Mouse (Mus musculus): Measurements from ENCODE around the gene Inip. TPM values are rescaled to one million over a fixed set of nuclear protein-coding genes. Genes with fewer than 3 reads are reported as not detected.

The Inip gene
- polyA plus RNA-seq, 1 experiment from 2014 or later: 64.6 TPM

DNA sequence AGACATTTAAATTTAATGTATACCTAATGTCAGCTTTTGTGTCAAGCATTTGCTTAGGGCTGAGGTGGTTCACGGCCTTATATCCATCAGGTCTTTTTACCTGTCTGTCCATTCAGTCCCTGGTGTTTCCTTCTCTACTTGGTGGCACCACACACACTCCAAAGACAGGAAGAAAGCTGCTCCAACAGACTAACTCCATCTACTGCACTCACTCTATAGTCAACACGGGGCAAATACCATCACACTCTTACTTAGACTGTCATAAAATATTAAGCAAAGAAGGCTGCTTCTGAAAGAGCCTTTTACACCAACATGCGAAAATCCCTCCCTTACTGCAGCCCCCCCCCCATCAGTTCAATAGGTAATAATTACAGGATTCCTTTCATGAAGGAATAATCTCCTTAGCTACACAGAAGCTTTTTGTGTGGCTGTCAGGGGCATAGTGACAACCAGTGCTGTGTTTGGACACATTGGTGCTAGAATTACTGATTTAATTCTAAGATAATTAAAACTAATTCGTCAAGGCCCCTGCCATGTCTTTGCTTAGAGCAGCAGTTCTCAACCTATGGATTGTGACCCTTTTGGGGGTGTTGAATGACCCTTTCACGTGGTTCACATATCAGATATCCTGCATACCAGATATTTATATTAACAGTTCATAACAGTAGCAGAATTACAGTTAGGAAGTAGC, 74.1 kb downstream of the Inip start:
- 0 out of 2 replicates have a peak, but pooled peaks cover 3% of the 10 kb centered on the region for H3K4me1 ChIP-seq (ENCODE audit: control insufficient read depth, insufficient read depth, low read length)
- H3K36me3 ChIP-seq (ENCODE audit: control insufficient read depth, insufficient read depth, low read length): no peaks in the 10 kb centered on the region
- H3K9me3 ChIP-seq (ENCODE audit: control insufficient read depth, low read length): no peaks in the 10 kb centered on the region
- DNase-seq (no peak), ATAC-seq (ENCODE audit: low FRiP score, low TSS enrichment) (no peak; the same call in 1 of the 2 replicates)
- H3K27me3 ChIP-seq (ENCODE audit: control insufficient read depth, insufficient read depth, low read length): no peaks in the 10 kb centered on the region
- no peak overlapping the region for H3K4me2 ChIP-seq (ENCODE audit: low read length)
- H3K27ac ChIP-seq (replicated peaks; ENCODE audit: low read depth, low read length): no peak overlapping the region
- WGBS: 26% methylated on average over 5 of the region's 5 CpGs
- H3K9ac ChIP-seq (replicated peaks; ENCODE audit: low read length): no peak overlapping the region
- no peak overlapping the region for H3K4me3 ChIP-seq (replicated peaks; ENCODE audit: low read depth, low read length)

DNA sequence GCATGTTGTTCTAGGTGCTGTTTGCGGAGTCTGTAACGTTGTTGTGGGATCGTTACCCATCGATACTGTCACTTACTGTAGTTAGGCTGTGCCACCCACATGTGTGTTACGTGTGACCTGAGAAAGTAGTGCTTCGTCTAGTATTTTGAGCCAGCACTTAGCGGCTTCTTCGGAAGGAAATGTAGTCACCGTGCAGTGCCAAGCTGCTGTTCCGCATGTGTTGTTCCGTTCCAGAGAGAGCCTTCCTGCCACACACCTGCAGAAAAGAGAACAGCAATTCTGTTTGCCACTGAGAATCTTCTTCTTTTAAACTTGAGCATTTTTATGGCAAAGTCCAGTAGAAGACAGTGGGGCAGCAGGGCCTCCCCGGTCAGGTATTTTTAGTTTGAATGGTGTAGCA, 74.9 kb downstream of the Inip start:
- no peaks in the 10 kb centered on the region for H3K27me3 ChIP-seq (ENCODE audit: control insufficient read depth, insufficient read depth, low read length)
- no peaks in the 10 kb centered on the region for H3K36me3 ChIP-seq (ENCODE audit: control insufficient read depth, insufficient read depth, low read length)
- DNase-seq (no peak), ATAC-seq (ENCODE audit: low FRiP score, low TSS enrichment) (no peak)
- no peaks in the 10 kb centered on the region for H3K9me3 ChIP-seq (ENCODE audit: control insufficient read depth, low read length)
- no peak overlapping the region for H3K9ac ChIP-seq (replicated peaks; ENCODE audit: low read length)
- H3K4me1 ChIP-seq (ENCODE audit: control insufficient read depth, insufficient read depth, low read length): 0 out of 2 replicates have a peak, but pooled peaks cover 3% of the 10 kb centered on the region
- no peak overlapping the region for H3K4me3 ChIP-seq (replicated peaks; ENCODE audit: low read depth, low read length)
- no peak overlapping the region for H3K4me2 ChIP-seq (ENCODE audit: low read length)
- H3K27ac ChIP-seq (replicated peaks; ENCODE audit: low read depth, low read length): no peak overlapping the region
- WGBS: 93% methylated on average over 12 of the region's 12 CpGs

DNA sequence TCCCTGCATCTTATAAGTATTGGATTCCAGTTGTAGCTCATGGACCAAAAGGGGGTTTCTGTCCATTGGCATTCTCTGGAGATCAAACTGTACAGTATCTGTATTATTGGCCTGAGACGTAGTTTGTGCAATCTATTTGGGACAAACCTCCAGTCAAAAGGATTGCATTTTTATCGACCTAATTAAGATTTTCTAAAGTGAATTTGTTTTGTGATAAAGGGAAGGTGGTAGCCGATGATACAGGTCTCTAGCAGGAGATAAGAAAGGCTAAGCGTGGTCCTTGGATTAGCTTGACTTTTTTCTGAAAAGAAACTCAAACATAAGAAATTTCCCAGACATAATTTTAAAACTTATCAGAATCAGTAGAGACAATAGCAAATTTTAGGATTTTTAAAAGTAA, 75.8 kb downstream of the Inip start:
- H3K4me2 ChIP-seq (ENCODE audit: low read length): no peak overlapping the region
- WGBS: 85% methylated on average over 4 of the region's 4 CpGs
- no peak for ATAC-seq (ENCODE audit: low FRiP score, low TSS enrichment)
- H3K4me1 ChIP-seq (ENCODE audit: control insufficient read depth, insufficient read depth, low read length): 0 out of 2 replicates have a peak, but pooled peaks cover 3% of the 10 kb centered on the region
- H3K27me3 ChIP-seq (ENCODE audit: control insufficient read depth, insufficient read depth, low read length): no peaks in the 10 kb centered on the region
- H3K36me3 ChIP-seq (ENCODE audit: control insufficient read depth, insufficient read depth, low read length): no peaks in the 10 kb centered on the region
- no peak overlapping the region for H3K4me3 ChIP-seq (replicated peaks; ENCODE audit: low read depth, low read length)
- no peak for DNase-seq
- H3K9ac ChIP-seq (replicated peaks; ENCODE audit: low read length): no peak overlapping the region
- no peaks in the 10 kb centered on the region for H3K9me3 ChIP-seq (ENCODE audit: control insufficient read depth, low read length)
- H3K27ac ChIP-seq (replicated peaks; ENCODE audit: low read depth, low read length): no peak overlapping the region

DNA sequence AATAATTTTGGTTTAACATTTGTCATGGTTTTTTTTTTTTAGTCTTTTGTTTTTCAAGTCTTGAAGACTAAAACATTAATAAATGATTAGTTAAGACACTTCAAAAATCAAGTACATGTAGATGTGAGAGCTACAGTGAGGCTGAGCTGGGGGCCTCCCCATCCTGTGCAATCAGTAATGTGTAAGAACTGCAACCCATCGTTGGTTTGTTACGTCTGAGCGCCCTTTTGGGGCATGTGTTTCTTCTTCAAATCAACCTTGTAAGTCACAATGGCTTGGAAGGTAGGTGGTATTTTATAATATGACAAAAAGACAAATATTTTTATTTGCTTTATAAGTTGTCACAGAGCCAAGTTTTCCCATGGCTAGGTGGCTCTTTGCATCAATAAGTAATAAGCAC, 79.6 kb downstream of the Inip start:
- 92% methylated on average over 3 of the region's 3 CpGs for WGBS
- no peaks in the 10 kb centered on the region for H3K4me1 ChIP-seq (ENCODE audit: control insufficient read depth, insufficient read depth, low read length)
- ATAC-seq (ENCODE audit: low FRiP score, low TSS enrichment) (no peak), DNase-seq (no peak)
- no peak overlapping the region for H3K4me3 ChIP-seq (replicated peaks; ENCODE audit: low read depth, low read length)
- peaks cover 7% of the 10 kb centered on the region; the same call in 1 of the 2 replicates for H3K36me3 ChIP-seq (ENCODE audit: control insufficient read depth, insufficient read depth, low read length)
- no peak overlapping the region for H3K9ac ChIP-seq (replicated peaks; ENCODE audit: low read length)
- H3K27me3 ChIP-seq (ENCODE audit: control insufficient read depth, insufficient read depth, low read length): no peaks in the 10 kb centered on the region
- H3K9me3 ChIP-seq (ENCODE audit: control insufficient read depth, low read length): no peaks in the 10 kb centered on the region
- H3K27ac ChIP-seq (replicated peaks; ENCODE audit: low read depth, low read length): no peak overlapping the region
- no peak overlapping the region for H3K4me2 ChIP-seq (ENCODE audit: low read length)

Other genes starting within 250 kb of the Inip start
- 30.5 and 31.7 TPM in 2 replicates for gene Hsdl2, start 220.0 kb downstream of the Inip start, polyA plus RNA-seq (2014; fragmentation: Nextera tagmentation; extraction: Ambion mirVana)
- 50.9 and 62.2 TPM in 2 replicates for gene E130308A19Rik, start 175.4 kb downstream of the Inip start, polyA plus RNA-seq (2014; fragmentation: Nextera tagmentation; extraction: Ambion mirVana)
- 22.7 and 23.4 TPM in 2 replicates for gene Snx30, start 4.3 kb upstream of the Inip start, polyA plus RNA-seq (2014; fragmentation: Nextera tagmentation; extraction: Ambion mirVana)
- not detected in 2 replicates for gene Slc46a2, start 113.5 kb upstream of the Inip start, polyA plus RNA-seq (2014; fragmentation: Nextera tagmentation; extraction: Ambion mirVana)
- not detected in 2 replicates for gene Mup4, start 159.1 kb upstream of the Inip start, polyA plus RNA-seq (2014; fragmentation: Nextera tagmentation; extraction: Ambion mirVana)
- not detected in 2 replicates for gene Mup6, start 162.7 kb upstream of the Inip start, polyA plus RNA-seq (2014; fragmentation: Nextera tagmentation; extraction: Ambion mirVana)

Data from midbrain, embryonic 14.5 days (tissue).